Mouse (Mus musculus) testis, adult 2 months (tissue): ENCODE measurements at regions not wholly inside any gene's neighbourhood (a gene's known extent, or its start where the extent isn't known, plus 50 kb on each side); places are given as distances from the start of the nearest gene placed in this dataset.

Experiments used
- CTCF ChIP-seq: fragments of 200-500 bp; IDR thresholded peaks from 2 replicates; pipeline ENCODE4 v1.5.1; 2012; ENCODE audit warnings: low read depth, mild to moderate bottlenecking, inconsistent platforms, low read length, moderate library complexity; ENCODE audit not compliant: control insufficient read depth, insufficient read depth, insufficient replicate concordance
- POLR2A ChIP-seq: fragments of 200-500 bp; IDR thresholded peaks from 2 replicates; pipeline ENCODE4 v1.6.1; 2012; ENCODE audit warnings: low read depth, mild to moderate bottlenecking, inconsistent platforms, low read length, moderate library complexity; ENCODE audit not compliant: control insufficient read depth

DNA sequence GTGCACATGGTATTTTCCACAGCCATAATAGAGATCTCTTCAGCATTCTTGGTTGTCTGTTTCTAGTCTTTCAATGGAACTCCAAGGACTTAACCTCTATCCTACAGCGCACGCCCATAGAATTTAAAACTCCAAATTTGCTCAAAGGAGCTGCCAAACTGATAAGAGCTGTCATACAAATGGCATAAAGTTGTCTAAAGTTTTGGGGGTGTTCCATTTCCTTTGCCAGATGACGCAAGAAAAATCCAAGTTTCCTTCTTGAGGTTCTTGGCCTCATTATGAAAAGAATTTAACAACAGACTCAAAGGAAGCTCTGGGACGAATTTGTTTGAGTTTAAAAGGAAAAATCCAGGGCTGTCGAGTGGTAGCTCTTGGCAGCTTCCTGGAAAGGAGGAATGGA lies 246.6 kb downstream of the Cxcl12 start:
- TF ChIP-seq POLR2A (no peak), CTCF (no peak)
